Mouse (Mus musculus): ENCODE data around the gene Copg1. TPM values are rescaled to one million over a fixed set of nuclear protein-coding genes. Genes with fewer than 3 reads are reported as not detected.

Gene Copg1
- polyA plus RNA-seq (2014; fragmentation: Illumina TruSeq; extraction: RNeasy Lipid Tissue Mini Kit (QIAGEN cat#74804); ENCODE audit: low read depth, low replicate concordance) = 15.0 TPM

DNA sequence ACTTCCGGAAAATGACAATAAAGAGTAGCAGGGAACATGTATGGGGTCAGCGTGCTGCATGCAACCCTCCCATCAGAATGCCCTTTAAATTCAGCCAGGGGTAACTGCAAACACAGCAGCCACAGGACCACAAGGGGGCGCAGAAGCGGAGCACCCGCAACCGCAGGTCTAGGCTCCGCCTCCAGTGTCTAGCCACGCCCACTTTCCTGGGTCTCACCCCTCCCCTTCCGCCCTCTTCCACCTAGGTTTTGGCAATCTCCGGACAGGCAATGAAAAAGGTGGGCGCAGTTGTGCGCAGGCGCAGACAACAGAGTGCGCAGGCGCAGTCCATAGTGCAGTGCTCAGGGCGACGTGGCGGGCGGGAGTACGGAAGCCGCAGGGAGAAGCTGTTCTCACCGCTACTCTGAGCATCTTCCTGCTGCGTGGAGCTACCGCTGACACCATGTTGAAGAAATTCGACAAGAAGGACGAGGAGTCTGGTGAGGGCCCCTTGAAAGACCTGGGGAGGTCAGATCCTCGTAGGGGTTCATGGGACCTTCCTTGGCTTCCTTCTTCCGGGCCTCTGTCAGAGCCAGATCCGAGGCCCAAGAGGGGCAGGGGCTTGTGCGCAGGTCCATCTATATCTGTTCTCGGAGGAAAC, at the start of gene Copg1:
Copg1 (plus strand) TSS at position 221 of the 640 bp plus-strand sequence.

DNA sequence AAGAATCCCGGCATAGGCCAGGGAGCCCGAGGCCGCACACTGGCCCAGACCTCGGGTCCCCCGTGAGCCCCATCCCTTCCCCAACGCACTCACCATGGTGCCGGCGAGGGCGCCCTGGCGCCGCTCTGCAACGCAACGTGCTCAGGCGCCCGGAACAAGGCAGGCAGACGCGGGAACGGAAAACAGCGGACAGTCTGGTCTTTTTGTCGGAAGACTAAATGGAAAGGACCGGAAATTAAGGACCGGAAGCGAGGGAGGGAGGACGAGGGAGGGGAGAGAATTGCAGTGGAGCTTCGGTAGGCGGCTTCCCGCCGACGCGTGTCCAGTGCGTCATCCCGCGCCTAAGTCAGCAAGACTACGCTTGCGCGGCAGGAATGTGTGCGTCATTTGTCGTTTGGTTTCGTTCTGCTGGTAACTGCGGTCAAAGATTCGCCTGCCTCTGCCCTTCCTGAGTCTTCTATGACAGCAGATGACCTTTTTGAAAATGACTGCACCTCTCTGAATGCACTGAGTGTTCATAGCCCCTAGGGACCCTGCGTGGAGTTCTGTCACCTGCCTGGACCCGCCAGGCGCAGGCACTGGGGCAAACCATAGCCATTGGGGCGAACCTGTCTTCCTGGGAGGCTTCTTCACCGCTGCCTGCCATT, 48.9 kb upstream of the Copg1 start, which contains the start of gene Isy1:
Isy1 (minus strand) TSS at position 248 of the 647 bp plus-strand sequence.

DNA sequence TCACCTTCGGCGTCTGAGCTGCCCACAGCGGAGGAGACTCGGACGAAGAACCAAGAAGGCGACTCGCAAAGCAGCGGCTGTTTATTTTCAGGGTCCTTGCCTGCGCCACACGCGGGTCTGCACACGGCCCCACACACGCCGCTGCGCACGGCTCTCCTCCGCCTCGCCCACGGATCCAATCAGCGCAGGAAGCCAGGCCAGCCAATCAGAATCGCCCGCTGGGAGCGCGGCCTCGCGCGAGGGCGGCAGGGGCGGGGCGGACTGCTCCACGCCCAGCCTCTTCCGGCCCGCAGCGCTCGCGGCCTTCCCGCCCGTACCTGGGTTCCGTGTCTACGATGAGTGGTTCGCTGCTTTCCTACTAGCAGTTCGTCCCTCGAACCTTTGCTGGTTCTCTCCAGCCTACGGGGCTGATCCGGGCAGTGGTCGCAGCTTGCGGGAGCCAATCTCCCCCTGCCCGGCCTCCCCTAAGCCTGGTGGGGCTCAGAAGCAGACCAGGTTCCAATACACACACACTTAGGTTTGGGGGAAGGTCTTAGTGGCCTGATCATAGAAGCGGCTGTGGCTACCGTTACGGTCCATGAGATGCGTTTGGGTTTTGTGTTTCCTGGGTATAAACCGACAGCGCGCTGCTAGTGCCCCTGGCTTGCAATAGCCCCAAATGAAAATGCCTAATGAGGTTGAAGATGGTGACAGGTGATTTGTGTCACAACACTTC, 36.6 kb upstream of the Copg1 start, which contains the start of gene Cnbp:
Cnbp (minus strand) TSS at position 207 of the 715 bp plus-strand sequence.

DNA sequence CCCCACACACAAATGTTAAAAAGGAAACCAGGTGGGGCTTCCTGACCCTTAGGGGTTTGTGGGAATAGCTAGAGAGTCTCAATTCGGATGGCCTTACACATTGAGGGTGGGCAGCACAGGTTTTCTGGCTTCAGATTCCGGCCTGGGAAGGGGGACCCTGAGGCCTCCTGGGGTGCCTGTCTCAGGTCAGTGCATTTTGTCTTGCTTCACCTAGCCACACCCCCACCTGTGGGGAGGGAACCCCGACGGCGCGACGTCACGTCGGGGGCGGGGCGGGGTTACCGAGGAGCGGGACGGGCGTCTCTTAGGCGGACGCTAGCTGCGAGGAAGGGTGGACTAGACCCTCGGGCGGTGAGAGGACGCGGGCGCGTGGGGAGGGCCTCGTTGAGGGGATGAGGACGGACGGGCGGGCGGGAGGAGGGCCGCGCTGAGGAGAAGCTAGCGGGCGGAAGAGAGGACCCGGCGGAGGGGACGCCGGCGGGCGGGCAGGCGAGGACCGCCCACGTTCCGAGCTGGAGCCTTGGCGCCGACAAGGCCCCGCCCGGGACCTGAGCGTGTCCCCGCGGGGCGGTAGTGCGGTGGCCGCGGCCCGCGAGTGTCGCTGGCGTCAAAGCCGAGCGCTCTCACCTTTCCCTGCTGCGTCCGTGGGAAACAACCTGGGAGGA, 26.2 kb downstream of the Copg1 start, which contains the start of gene Hmces:
Hmces (plus strand) TSS at position 275 of the 665 bp plus-strand sequence.

Other genes with a start within 250 kb of the Copg1 start
- gene Aplf, start 215.6 kb upstream of the Copg1 start, polyA plus RNA-seq (2014; fragmentation: Illumina TruSeq; extraction: RNeasy Lipid Tissue Mini Kit (QIAGEN cat#74804); ENCODE audit: low read depth, low replicate concordance) = 3.0 TPM
- gene Efcc1, start 156.9 kb upstream of the Copg1 start, polyA plus RNA-seq (2014; fragmentation: Illumina TruSeq; extraction: RNeasy Lipid Tissue Mini Kit (QIAGEN cat#74804); ENCODE audit: low read depth, low replicate concordance) = not detected
- not detected for gene Gp9, start 109.7 kb upstream of the Copg1 start, polyA plus RNA-seq (2014; fragmentation: Illumina TruSeq; extraction: RNeasy Lipid Tissue Mini Kit (QIAGEN cat#74804); ENCODE audit: low read depth, low replicate concordance)
- gene Rab43, start 75.7 kb upstream of the Copg1 start, polyA plus RNA-seq (2014; fragmentation: Illumina TruSeq; extraction: RNeasy Lipid Tissue Mini Kit (QIAGEN cat#74804); ENCODE audit: low read depth, low replicate concordance) = 26.8 TPM
- 2.6 TPM for gene Gm45140, start 52.0 kb upstream of the Copg1 start, polyA plus RNA-seq (2014; fragmentation: Illumina TruSeq; extraction: RNeasy Lipid Tissue Mini Kit (QIAGEN cat#74804); ENCODE audit: low read depth, low replicate concordance)
- gene Isy1, start 49.0 kb upstream of the Copg1 start, polyA plus RNA-seq (2014; fragmentation: Illumina TruSeq; extraction: RNeasy Lipid Tissue Mini Kit (QIAGEN cat#74804); ENCODE audit: low read depth, low replicate concordance) = 12.2 TPM
- 550 TPM for gene Cnbp, start 36.7 kb upstream of the Copg1 start, polyA plus RNA-seq (2014; fragmentation: Illumina TruSeq; extraction: RNeasy Lipid Tissue Mini Kit (QIAGEN cat#74804); ENCODE audit: low read depth, low replicate concordance)
- gene Hmces, start 26.1 kb downstream of the Copg1 start, polyA plus RNA-seq (2014; fragmentation: Illumina TruSeq; extraction: RNeasy Lipid Tissue Mini Kit (QIAGEN cat#74804); ENCODE audit: low read depth, low replicate concordance) = 5.2 TPM
- gene H1fx, start 93.8 kb downstream of the Copg1 start, polyA plus RNA-seq (2014; fragmentation: Illumina TruSeq; extraction: RNeasy Lipid Tissue Mini Kit (QIAGEN cat#74804); ENCODE audit: low read depth, low replicate concordance) = not detected
- gene Rab7, start 157.5 kb downstream of the Copg1 start, polyA plus RNA-seq (2014; fragmentation: Illumina TruSeq; extraction: RNeasy Lipid Tissue Mini Kit (QIAGEN cat#74804); ENCODE audit: low read depth, low replicate concordance) = 201 TPM
- 89.0 TPM for gene Rpn1, start 196.7 kb downstream of the Copg1 start, polyA plus RNA-seq (2014; fragmentation: Illumina TruSeq; extraction: RNeasy Lipid Tissue Mini Kit (QIAGEN cat#74804); ENCODE audit: low read depth, low replicate concordance)